Mouse (Mus musculus) midbrain, postnatal 0 days (tissue): ENCODE measurements around the gene Clic1. TPM values are rescaled to one million over a fixed set of nuclear protein-coding genes. Genes with fewer than 3 reads are reported as not detected.
"Not testable (repeated sequence)": the region's sequence is repeated elsewhere in the genome, so short reads cannot be mapped to it uniquely, and the experiment has no call there.

Experiments used
- ATAC-seq: fragments of 200-750 bp; cut with Nextera tagmentation; 2 replicates; pipeline ENCODE4 v1.8.0; 2017; ENCODE audit warnings: moderate number of reproducible peaks, mild to moderate bottlenecking, moderate TSS enrichment, moderate library complexity; ENCODE audit not compliant: low FRiP score
- DNase-seq: peaks from one replicate; pipeline ENCODE4 v3.0.0-alpha.2; 2015; ENCODE audit warnings: low spot score
- H3K27ac ChIP-seq: fragments of 300-500 bp; sonication (generic); 2 replicates; pipeline ENCODE4 v1.5.1; 2014; ENCODE audit warnings: low read depth, mild to moderate bottlenecking, low read length, mixed read lengths
- H3K27me3 ChIP-seq: fragments of 300-500 bp; sonication (generic); 2 replicates; pipeline ENCODE4 v1.6.1; 2014; ENCODE audit warnings: low read length, control low read depth, mixed read lengths; ENCODE audit not compliant: insufficient read depth
- H3K36me3 ChIP-seq: fragments of 300-500 bp; sonication (generic); 2 replicates; pipeline ENCODE4 v1.6.1; 2014; ENCODE audit warnings: low read length, control low read depth, mixed read lengths; ENCODE audit not compliant: insufficient read depth
- H3K4me1 ChIP-seq: fragments of 300-500 bp; sonication (generic); 2 replicates; pipeline ENCODE4 v1.6.1; 2014; ENCODE audit warnings: mild to moderate bottlenecking, control low read depth, antibody characterized with exemption, low read length, mixed read lengths; ENCODE audit not compliant: insufficient read depth
- H3K4me2 ChIP-seq: fragments of 300-500 bp; sonication (generic); 2 replicates; pipeline ENCODE4 v1.6.1; 2014; ENCODE audit warnings: low read depth, mild to moderate bottlenecking, low read length, mixed read lengths; ENCODE audit not compliant: poor library complexity, severe bottlenecking
- H3K4me3 ChIP-seq: fragments of 300-500 bp; sonication (generic); 2 replicates; pipeline ENCODE4 v1.5.1; 2014; ENCODE audit warnings: low read depth, mild to moderate bottlenecking, low read length, moderate library complexity
- H3K9ac ChIP-seq: fragments of 300-500 bp; sonication (generic); replicated peaks from 2 replicates; pipeline ENCODE4 v1.6.1; 2014; ENCODE audit warnings: mild to moderate bottlenecking, low read length, moderate library complexity, mixed read lengths; ENCODE audit not compliant: poor library complexity, severe bottlenecking
- H3K9me3 ChIP-seq: fragments of 300-500 bp; sonication (generic); 2 replicates; pipeline ENCODE4 v1.6.1; 2016; ENCODE audit warnings: low read length, control low read depth
- CTCF ChIP-seq: IDR thresholded peaks from 2 replicates; pipeline ENCODE4 v1.5.1; 2016; ENCODE audit warnings: antibody characterized with exemption, mild to moderate bottlenecking
- WGBS: fragments of 180-500 bp; shearing (Covaris S2); extraction: QIAGEN DNeasy Blood & Tissue Kit; methylation state at CpG from one replicate; pipeline ENCODE4 v1.1.7; 2014; 5-methylcytosine and 5-hydroxymethylcytosine counted together
- polyA plus RNA-seq: library from polyadenylated mRNA; unstranded; fragments of >200 nt; fragmentation: Nextera tagmentation; extraction: Ambion mirVana; gene quantifications from 2 replicates; pipeline ENCODE4 v1.2.1, GENCODE M21; 2015
- total RNA-seq: library from RNA; depleted of rRNA; stranded (reverse); fragments of >200 nt; gene quantifications from 2 replicates; pipeline ENCODE4 v1.2.3, GENCODE M21; 2014

The Clic1 gene
- total and polyA plus RNA-seq, 2 experiments from 2014 or later, result 33.4 to 41.9 TPM

GRCm38 (mm10) chr17:35028315-35028714 lies 21.5 kb upstream of the Clic1 start:
- no peak for DNase-seq
- Histone ChIP-seq H3K27me3 (no peaks in the 10 kb centered on the region), H3K27ac (no peak overlapping the region), H3K9me3 (no peaks in the 10 kb centered on the region), H3K9ac (no peak overlapping the region), H3K4me1 (no peaks in the 10 kb centered on the region), H3K36me3 (no peaks in the 10 kb centered on the region), H3K4me3 (no peak overlapping the region), H3K4me2 (no peak overlapping the region)
- 75% methylated on average over 2 of the region's 2 CpGs for WGBS
- TF ChIP-seq CTCF, result no peak
- ATAC-seq, result no peak

DNA sequence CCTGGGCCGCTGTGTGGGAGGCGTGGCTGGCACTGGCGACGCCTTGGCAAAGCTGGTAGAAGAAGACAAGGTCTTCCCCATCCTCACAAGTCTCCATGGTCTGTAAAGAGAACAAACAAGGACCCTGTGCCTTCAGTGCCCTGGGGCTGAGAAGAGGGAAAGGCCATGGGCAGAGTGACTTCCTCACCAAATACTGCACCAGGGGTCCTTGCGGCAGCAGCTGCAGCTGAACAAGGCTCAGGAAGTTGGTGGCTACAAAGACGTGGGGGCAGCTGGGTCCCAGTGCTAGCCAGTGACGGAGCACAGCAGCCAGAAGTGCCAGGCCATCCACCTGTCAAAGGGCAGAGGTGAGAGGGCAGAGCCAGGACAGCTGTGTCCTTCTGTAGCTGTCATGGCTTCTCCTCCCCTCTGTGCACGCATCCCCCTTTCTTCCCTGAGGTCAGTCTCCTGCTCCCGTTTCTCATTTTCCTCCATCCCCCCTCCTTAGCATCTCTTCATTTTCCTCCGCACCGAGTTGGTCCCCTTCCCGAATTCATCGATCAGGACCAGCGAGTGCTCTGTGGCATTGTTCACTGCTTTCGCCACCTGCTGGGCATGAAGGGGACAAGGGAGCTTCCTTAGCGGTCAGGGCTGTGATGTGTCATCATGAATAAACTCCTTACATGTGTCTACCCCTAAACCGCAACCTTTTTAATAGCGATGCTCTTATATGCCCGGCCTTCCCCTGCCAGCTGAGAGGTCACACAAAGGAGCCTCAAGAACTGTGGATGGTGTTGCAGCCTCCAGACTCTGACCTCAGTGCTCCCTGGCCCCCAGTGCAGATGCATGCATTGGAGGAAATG lies 19.9 kb upstream of the Clic1 start:
- H3K9ac ChIP-seq, result peak overlapping the region; percentile 36; the same call in 1 of the 2 replicates
- peak overlapping the region; percentile 3; the same call in 1 of the 2 replicates for H3K4me3 ChIP-seq
- no peak overlapping the region for H3K27ac ChIP-seq
- no peaks in the 10 kb centered on the region for H3K36me3 ChIP-seq
- no peaks in the 10 kb centered on the region for H3K4me1 ChIP-seq
- H3K4me2 ChIP-seq, result peak overlapping the region; percentile 39
- TF ChIP-seq CTCF, result peak; percentile 77
- ATAC-seq (no peak), DNase-seq (peak; percentile 53)
- no peaks in the 10 kb centered on the region for H3K27me3 ChIP-seq
- H3K9me3 ChIP-seq, result no peaks in the 10 kb centered on the region
- WGBS, result 34% methylated on average over 18 of the region's 19 CpGs

GRCm38 (mm10) chr17:35031272-35031671 lies 18.5 kb upstream of the Clic1 start:
- H3K27ac ChIP-seq, result no peak overlapping the region
- no peak for DNase-seq
- no peak overlapping the region for H3K9ac ChIP-seq
- no peaks in the 10 kb centered on the region for H3K36me3 ChIP-seq
- no peaks in the 10 kb centered on the region for H3K4me1 ChIP-seq
- H3K4me3 ChIP-seq, result no peak overlapping the region
- 90% methylated on average over 11 of the region's 11 CpGs for WGBS
- no peak for ATAC-seq
- TF ChIP-seq CTCF, result no peak
- H3K9me3 ChIP-seq, result no peaks in the 10 kb centered on the region
- no peak overlapping the region for H3K4me2 ChIP-seq
- H3K27me3 ChIP-seq, result no peaks in the 10 kb centered on the region

GRCm38 (mm10) chr17:35031880-35032279 lies 17.9 kb upstream of the Clic1 start:
- no peaks in the 10 kb centered on the region for H3K9me3 ChIP-seq
- H3K36me3 ChIP-seq, result no peaks in the 10 kb centered on the region
- H3K9ac ChIP-seq, result no peak overlapping the region
- no peak for TF ChIP-seq CTCF
- WGBS, result 91% methylated on average over 7 of the region's 7 CpGs
- H3K27ac ChIP-seq, result no peak overlapping the region
- H3K4me3 ChIP-seq, result no peak overlapping the region
- no peaks in the 10 kb centered on the region for H3K27me3 ChIP-seq
- H3K4me1 ChIP-seq, result no peaks in the 10 kb centered on the region
- DNase-seq (no peak), ATAC-seq (no peak)
- H3K4me2 ChIP-seq, result no peak overlapping the region

DNA sequence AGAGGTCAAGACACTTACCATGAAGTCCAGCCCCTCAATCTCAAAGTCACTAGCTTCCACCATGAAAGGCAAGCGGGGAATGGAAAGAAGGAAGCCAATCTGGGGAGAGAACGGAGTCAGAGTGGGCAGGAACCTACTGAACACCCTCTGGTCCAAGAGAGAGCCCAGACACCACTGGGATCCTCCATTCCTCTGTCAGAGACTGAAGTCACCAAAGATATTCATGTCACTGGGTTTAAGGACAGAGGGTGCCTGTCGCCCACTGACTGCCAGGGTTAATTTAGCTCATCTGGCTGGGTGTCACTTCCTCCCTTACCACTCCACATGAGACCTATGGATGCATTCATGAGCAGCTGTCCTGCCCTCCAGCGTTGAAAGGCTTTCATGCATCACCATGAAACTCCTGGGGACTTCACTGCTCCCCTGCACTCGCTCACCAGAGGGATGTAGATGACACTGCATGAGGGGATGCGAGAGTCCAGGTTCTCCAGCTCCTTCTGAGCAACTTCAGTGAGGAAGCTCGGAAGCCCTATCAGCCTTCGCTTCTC lies 17.4 kb upstream of the Clic1 start:
- no peak for ATAC-seq

DNA sequence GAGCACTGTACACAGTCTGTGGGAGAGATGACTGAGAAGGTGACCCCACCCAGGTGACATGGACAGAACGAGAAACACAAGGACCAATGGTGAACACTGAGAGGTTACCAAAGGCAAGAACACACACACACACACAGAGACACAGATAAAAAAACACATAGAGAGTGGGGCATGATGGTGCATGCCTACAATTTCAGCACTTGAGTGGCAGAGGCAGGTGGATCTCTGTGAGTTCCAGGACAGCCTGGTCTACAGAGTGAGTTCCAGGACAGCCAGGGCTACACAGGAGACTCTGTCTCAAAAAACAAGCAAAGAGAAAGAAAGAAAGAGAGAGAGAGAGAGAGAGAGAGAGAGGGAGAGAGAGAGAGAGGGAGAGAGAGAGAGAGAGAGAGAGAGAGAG lies 16.1 kb upstream of the Clic1 start:
- not testable (repeated sequence) for H3K9me3 ChIP-seq, DNase-seq
- 77% methylated on average over 1 of the region's 1 CpGs for WGBS

More for the DNA sequence above, 17.4 kb upstream of the Clic1 start:
- Histone ChIP-seq H3K27me3 (no peaks in the 10 kb centered on the region), H3K9me3 (no peaks in the 10 kb centered on the region), H3K36me3 (no peaks in the 10 kb centered on the region), H3K27ac (no peak overlapping the region), H3K9ac (no peak overlapping the region), H3K4me2 (no peak overlapping the region), H3K4me3 (no peak overlapping the region), H3K4me1 (no peaks in the 10 kb centered on the region)
- no peak for TF ChIP-seq CTCF
- WGBS, result 75% methylated on average over 8 of the region's 8 CpGs
- DNase-seq, result no peak

More for the DNA sequence above, 16.1 kb upstream of the Clic1 start:
- H3K4me2 ChIP-seq, H3K27me3 ChIP-seq, ATAC-seq, H3K36me3 ChIP-seq, H3K9ac ChIP-seq, H3K4me3 ChIP-seq, H3K4me1 ChIP-seq, H3K27ac ChIP-seq: not testable (repeated sequence)
